Mouse (Mus musculus) forebrain, embryonic 16.5 days (tissue): ENCODE measurements around the gene Trim47. TPM values are rescaled to one million over a fixed set of nuclear protein-coding genes. Genes with fewer than 3 reads are reported as not detected.

Experiments used
- ATAC-seq: fragments of 200-750 bp; cut with Nextera tagmentation; 2 replicates; pipeline ENCODE4 v1.8.0; 2017; ENCODE audit warnings: mild to moderate bottlenecking, moderate library complexity
- H3K27ac ChIP-seq: fragments of 300-500 bp; sonication (generic); 2 replicates; pipeline ENCODE4 v1.5.1; 2014; ENCODE audit warnings: low read length, control low read depth
- H3K27me3 ChIP-seq: fragments of 300-500 bp; sonication (generic); replicated peaks from 2 replicates; pipeline ENCODE4 v1.6.1; 2014; ENCODE audit warnings: low read length; ENCODE audit not compliant: control insufficient read depth, insufficient read depth
- H3K36me3 ChIP-seq: fragments of 300-500 bp; sonication (generic); 2 replicates; pipeline ENCODE4 v1.6.1; 2014; ENCODE audit not compliant: control insufficient read depth, insufficient read depth
- H3K4me1 ChIP-seq: fragments of 300-500 bp; sonication (generic); replicated peaks from 2 replicates; pipeline ENCODE4 v1.6.1; 2014; ENCODE audit warnings: low read length; ENCODE audit not compliant: control insufficient read depth, insufficient read depth
- H3K4me2 ChIP-seq: fragments of 300-500 bp; sonication (generic); 2 replicates; pipeline ENCODE4 v1.6.1; 2014; ENCODE audit warnings: mild to moderate bottlenecking, low read length, control low read depth
- H3K4me3 ChIP-seq: fragments of 300-500 bp; sonication (generic); replicated peaks from 2 replicates; pipeline ENCODE4 v1.5.1; 2014; ENCODE audit warnings: mild to moderate bottlenecking, low read length, control low read depth
- H3K9ac ChIP-seq: fragments of 300-500 bp; sonication (generic); replicated peaks from 2 replicates; pipeline ENCODE4 v1.6.1; 2014; ENCODE audit warnings: low read depth, low read length, control low read depth
- H3K9me3 ChIP-seq: fragments of 300-500 bp; sonication (generic); 2 replicates; pipeline ENCODE4 v1.6.1; 2016; ENCODE audit warnings: low read length; ENCODE audit not compliant: control insufficient read depth
- WGBS: fragments of 180-500 bp; shearing (Covaris S2); extraction: QIAGEN DNeasy Blood & Tissue Kit; methylation state at CpG from one replicate; pipeline ENCODE4 v1.1.7; 2014; 5-methylcytosine and 5-hydroxymethylcytosine counted together
- polyA plus RNA-seq: library from polyadenylated mRNA; unstranded; fragments of >200 nt; fragmentation: Nextera tagmentation; extraction: Ambion mirVana; gene quantifications from 2 replicates; pipeline ENCODE4 v1.2.1, GENCODE M21; 2015

The Trim47 gene
- polyA plus RNA-seq, 1 experiment from 2014 or later = 6.6 TPM

DNA sequence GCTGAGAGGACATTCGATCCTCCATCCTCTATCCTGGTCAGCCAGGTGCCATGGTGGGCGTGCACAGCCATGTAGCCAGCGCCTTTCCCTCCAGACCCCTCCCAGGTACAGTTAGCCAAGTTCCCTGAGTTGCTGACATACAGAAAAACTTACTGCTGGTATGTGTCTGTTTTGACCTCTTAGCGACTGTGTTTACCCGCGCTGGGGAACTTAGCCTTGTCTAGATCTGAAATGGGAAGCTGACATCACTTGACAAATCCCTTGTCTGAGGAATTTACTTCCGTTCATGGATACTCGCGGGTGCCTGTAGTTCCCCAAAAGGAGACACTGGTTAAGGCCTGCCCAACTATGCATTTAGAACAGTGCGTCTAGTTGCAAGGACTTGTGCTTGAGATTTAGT is 16.5 kb downstream of the Trim47 start:
- Histone ChIP-seq H3K27me3 (peaks cover 53% of the 10 kb centered on the region), H3K36me3 (no peaks in the 10 kb centered on the region), H3K27ac (no peak overlapping the region), H3K4me1 (peaks cover 35% of the 10 kb centered on the region), H3K4me2 (peak overlapping the region; percentile 50), H3K4me3 (peak overlapping the region; percentile 39), H3K9me3 (no peaks in the 10 kb centered on the region), H3K9ac (peak overlapping the region; percentile 38; the same call in 1 of the 2 replicates)
- 33% methylated on average over 10 of the region's 10 CpGs for WGBS
- no peak for ATAC-seq

DNA sequence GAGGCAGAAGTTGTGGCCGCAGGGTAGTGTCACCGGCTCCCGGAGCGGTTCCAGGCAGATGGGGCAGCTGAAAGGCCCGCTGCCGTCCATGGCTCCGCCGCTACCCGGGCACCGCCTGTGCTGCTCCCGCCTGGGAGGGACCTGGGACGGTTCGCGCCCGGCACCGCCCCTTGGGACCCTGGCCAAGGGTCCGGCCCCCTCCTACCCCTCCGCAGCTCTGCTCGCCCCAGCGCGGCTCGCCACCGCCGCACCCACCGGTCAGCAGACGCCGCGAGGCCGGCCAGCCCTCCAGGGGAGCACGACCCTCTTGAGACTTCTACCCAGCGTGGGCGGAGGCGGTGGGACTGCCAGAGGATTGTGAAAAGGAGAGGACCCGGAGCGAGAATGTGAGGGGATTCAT is 16.9 kb downstream of the Trim47 start:
- WGBS = under 1% methylated on average over 31 of the region's 35 CpGs
- H3K9ac ChIP-seq = peak overlapping the region; percentile 38
- H3K27ac ChIP-seq = no peak overlapping the region
- peak overlapping the region; percentile 39 for H3K4me3 ChIP-seq
- peak overlapping the region; percentile 50 for H3K4me2 ChIP-seq
- no peaks in the 10 kb centered on the region for H3K36me3 ChIP-seq
- H3K9me3 ChIP-seq = no peaks in the 10 kb centered on the region
- peaks cover 54% of the 10 kb centered on the region for H3K27me3 ChIP-seq
- H3K4me1 ChIP-seq = peaks cover 35% of the 10 kb centered on the region
- peak; percentile 40; the same call in 1 of the 2 replicates for ATAC-seq

DNA sequence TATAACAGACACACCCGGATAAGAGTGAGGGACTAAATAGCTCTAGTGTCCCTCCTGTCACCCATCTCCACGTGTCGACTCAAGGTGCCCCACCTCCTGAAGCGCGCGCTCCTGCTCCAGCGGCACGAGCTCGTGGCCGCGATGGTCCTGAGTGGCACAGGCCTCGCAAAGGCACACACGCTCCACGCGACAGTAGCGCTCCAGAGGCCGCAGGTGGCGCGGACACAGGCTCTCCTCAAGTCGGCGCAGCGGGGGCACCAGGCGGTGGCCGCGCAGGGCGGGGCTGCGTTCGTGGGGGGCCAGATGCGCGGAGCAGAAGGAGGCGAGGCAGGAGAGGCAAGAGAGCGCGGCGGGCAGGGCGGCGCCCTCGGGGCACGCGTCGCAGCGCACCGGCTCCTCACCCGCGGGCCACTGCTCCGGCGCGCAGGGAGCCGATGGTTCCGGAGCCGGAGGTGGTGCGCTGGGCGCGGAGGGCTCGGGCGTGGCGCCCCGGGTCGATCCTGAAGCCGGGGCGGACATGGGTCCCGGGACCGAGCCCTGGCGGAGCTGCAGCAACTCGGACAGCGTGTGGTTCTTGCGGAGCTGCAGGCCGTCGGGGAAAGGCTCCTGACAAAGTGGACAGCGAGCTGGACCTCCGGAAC is 17.4 kb downstream of the Trim47 start:
- 1% methylated on average over 69 of the region's 70 CpGs for WGBS
- peak overlapping the region; percentile 50 for H3K4me2 ChIP-seq
- H3K4me3 ChIP-seq = peak overlapping the region; percentile 39
- no peaks in the 10 kb centered on the region for H3K9me3 ChIP-seq
- peaks cover 35% of the 10 kb centered on the region for H3K4me1 ChIP-seq
- H3K9ac ChIP-seq = peak overlapping the region; percentile 38
- no peak overlapping the region for H3K27ac ChIP-seq
- H3K36me3 ChIP-seq = no peaks in the 10 kb centered on the region
- no peak for ATAC-seq
- H3K27me3 ChIP-seq = peaks cover 54% of the 10 kb centered on the region

DNA sequence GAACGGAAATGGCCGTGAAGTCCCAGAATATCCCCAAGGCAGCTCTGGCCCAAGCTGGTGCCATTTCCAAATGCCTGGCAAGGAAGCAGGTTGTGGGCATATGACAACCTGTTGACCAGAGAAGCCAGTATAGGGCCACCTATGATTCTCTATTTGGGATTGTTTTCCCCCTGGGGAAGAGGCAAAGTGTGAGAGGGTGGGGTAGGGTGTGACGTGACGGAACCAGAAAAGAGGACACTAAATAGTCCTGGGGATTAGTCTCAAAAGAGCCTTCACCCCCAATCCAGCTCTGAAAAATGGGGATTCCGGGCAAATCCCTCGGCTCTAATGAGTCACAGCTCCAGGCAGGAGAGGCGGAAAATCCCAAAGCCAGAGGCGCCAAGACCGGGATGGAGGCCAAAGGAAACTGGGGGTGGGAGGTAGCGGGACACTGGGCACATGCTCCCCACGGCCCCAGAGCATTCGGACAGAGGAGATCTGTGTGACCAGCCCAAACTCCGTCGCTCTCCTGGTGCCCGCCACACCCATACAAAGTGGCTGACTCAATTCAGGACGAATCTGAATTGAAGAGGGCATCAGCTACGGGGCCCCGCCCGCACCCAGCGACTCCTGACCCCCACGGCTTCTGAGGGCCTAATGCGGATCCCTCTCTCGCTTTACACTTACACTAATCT is 18.4 kb downstream of the Trim47 start:
- H3K27ac ChIP-seq = no peak overlapping the region
- peaks cover 54% of the 10 kb centered on the region for H3K27me3 ChIP-seq
- H3K36me3 ChIP-seq = no peaks in the 10 kb centered on the region
- H3K4me1 ChIP-seq = peaks cover 44% of the 10 kb centered on the region
- 3% methylated on average over 23 of the region's 23 CpGs for WGBS
- peak overlapping the region; percentile 12 for H3K4me3 ChIP-seq
- H3K9ac ChIP-seq = no peak overlapping the region
- no peaks in the 10 kb centered on the region for H3K9me3 ChIP-seq
- peak overlapping the region; percentile 50 for H3K4me2 ChIP-seq
- ATAC-seq = no peak

DNA sequence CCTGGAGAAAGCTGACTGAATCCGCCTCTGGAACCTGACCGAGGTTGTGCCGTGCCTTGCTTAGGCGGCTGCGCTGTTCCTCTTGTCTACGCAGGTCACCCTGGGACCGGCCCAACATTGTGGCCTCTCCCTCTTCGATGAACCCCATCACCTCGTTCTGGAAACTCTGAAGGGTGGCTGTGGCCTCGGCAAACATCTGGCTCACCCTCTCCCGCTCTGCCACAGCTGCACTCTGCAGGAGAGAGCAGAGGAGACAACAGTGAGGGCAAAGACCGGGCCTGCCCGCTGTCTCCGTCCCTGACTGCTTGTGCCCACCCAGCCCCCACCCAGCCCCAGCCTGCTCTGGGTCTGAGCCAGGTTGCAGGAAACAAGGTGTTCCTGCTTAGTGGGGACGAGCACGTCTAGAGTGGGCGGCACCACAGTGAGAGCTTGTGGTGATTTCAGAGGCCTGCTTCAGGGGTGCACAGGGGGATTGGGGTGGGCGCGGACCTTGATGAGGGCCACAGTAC is 19.2 kb downstream of the Trim47 start:
- Histone ChIP-seq H3K4me1 (peaks cover 49% of the 10 kb centered on the region), H3K4me2 (peak overlapping the region; percentile 3; the same call in 1 of the 2 replicates), H3K4me3 (no peak overlapping the region), H3K9me3 (no peaks in the 10 kb centered on the region), H3K27me3 (peaks cover 54% of the 10 kb centered on the region), H3K36me3 (no peaks in the 10 kb centered on the region), H3K27ac (no peak overlapping the region), H3K9ac (no peak overlapping the region; the same call in 1 of the 2 replicates)
- 15% methylated on average over 19 of the region's 19 CpGs for WGBS
- no peak for ATAC-seq

DNA sequence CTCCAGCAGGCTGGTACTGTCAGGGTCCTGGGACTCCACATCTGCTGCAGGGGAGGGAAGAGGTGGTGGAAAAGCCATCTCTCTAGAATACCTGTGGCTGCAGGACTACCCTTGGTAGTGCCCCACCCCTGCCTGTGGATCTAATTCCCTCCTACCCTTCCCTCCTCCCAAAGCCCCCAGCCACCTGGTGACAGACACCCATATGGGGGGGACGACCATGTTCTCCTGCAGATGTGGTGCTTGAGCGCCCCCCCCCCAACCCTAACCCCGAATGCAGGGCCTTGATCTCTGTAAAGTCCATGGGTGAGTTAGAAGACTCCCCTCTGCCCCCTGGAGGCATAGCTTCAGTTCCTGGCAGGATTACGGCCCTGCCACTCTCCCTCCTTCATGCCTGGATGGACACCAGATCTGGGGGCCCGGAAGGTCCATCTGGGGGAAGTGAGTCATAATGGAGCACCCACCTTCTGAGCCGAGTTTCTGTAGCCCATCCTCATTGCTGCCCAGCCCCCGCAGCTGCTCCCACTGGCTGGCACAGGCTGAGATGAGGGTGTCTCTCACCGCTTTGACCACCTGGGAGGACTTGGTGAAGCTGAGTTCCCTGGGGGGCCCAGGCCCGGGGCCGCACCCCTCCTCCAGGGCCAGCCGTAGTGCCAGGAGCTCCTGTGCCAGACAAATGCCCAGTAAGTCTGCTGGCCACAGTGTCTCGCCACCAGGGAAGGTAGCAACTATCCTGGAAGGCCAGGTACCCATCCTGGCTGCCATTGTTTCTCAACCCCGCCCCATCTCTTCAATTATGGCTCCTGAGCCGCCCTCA is 19.8 kb downstream of the Trim47 start:
- Histone ChIP-seq H3K36me3 (no peaks in the 10 kb centered on the region), H3K4me2 (no peak overlapping the region), H3K27me3 (peaks cover 54% of the 10 kb centered on the region), H3K9ac (no peak overlapping the region; the same call in 1 of the 2 replicates), H3K27ac (no peak overlapping the region), H3K4me3 (no peak overlapping the region), H3K9me3 (no peaks in the 10 kb centered on the region), H3K4me1 (peaks cover 50% of the 10 kb centered on the region)
- WGBS = 21% methylated on average over 14 of the region's 14 CpGs
- no peak for ATAC-seq

DNA sequence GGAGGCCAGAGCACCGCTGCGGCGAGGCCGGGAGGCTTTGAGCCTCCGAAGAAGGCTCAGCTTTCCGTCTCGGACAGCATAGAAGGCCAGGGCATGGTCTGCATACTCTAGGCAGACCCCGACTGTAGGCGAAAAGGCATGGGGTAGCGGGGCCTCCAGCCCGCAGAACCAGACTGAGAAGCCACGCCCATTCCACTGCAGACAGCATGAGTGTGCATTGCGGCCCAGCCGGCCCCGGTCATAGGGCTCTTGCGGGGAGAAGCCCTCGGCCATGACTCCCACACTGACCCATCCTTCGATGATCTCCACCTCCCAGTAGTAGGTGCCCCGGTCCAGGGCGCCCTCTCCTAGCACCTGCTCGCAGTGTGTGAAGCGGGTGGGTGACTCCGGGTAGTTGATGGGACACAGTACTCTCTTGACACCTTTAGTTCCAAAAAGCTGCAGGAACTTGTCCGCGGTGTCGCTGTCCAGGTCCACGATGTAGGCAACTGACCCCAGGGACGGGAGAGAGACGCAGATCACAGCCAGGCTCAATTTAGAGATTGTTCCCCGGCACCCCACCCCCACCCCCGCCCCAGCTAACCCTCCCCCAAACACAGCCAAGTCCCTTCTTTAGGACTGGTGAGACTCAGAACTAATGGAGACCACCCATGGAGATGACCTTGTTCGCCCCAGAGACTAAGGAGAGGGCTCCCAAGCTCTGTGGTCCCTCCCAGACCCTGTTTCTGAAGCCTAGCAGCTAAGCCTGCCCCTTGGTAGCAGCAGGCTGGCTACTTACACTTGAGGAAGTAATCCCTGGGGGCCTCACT is 20.7 kb downstream of the Trim47 start:
- 25% methylated on average over 32 of the region's 32 CpGs for WGBS
- no peak overlapping the region for H3K27ac ChIP-seq
- no peak overlapping the region for H3K4me2 ChIP-seq
- no peak for ATAC-seq
- no peak overlapping the region for H3K4me3 ChIP-seq
- no peaks in the 10 kb centered on the region for H3K36me3 ChIP-seq
- peaks cover 55% of the 10 kb centered on the region for H3K4me1 ChIP-seq
- H3K9me3 ChIP-seq = no peaks in the 10 kb centered on the region
- H3K27me3 ChIP-seq = peaks cover 54% of the 10 kb centered on the region
- H3K9ac ChIP-seq = no peak overlapping the region

DNA sequence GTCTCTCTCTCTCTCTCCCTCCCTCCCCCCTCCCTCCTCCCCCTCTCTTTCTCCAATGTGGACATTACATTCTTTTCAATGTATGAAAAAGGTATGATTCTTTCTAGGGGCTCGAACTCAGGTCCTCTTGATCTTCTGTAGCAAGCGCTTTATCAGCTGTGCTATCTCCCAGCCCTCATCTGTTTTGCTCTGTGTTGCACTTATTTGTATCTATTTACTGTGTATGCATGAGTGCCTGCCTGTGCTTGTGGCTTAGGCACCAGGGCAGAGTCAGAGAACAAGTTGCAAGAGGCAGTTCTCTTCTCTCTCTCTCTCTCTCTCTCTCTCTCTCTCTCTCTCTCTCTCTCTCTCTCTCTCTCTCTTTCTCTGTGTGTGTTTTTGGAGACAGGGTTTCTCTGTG is 21.9 kb downstream of the Trim47 start:
- H3K9me3 ChIP-seq = no peaks in the 10 kb centered on the region
- no peak for ATAC-seq
- H3K36me3 ChIP-seq = no peaks in the 10 kb centered on the region
- H3K27ac ChIP-seq = no peak overlapping the region
- H3K4me1 ChIP-seq = peaks cover 53% of the 10 kb centered on the region
- H3K27me3 ChIP-seq = peaks cover 44% of the 10 kb centered on the region
- H3K4me3 ChIP-seq = no peak overlapping the region
- WGBS = 90% methylated on average over 2 of the region's 2 CpGs
- no peak overlapping the region for H3K9ac ChIP-seq
- H3K4me2 ChIP-seq = no peak overlapping the region
